Mouse (Mus musculus) monocyte, adult 2 months (primary cell): ENCODE measurements at regions not wholly inside any gene's neighbourhood (a gene's known extent, or its start where the extent isn't known, plus 50 kb on each side); places are given as distances from the start of the nearest gene placed in this dataset.

ENCODE experiments used
- DNase-seq, 2 experiments: peaks; one replicate each; pipeline ENCODE4 v3.0.0; 2022; ENCODE audit warnings: low spot score in 2 of 2, low read depth in 1 of 2

DNA sequence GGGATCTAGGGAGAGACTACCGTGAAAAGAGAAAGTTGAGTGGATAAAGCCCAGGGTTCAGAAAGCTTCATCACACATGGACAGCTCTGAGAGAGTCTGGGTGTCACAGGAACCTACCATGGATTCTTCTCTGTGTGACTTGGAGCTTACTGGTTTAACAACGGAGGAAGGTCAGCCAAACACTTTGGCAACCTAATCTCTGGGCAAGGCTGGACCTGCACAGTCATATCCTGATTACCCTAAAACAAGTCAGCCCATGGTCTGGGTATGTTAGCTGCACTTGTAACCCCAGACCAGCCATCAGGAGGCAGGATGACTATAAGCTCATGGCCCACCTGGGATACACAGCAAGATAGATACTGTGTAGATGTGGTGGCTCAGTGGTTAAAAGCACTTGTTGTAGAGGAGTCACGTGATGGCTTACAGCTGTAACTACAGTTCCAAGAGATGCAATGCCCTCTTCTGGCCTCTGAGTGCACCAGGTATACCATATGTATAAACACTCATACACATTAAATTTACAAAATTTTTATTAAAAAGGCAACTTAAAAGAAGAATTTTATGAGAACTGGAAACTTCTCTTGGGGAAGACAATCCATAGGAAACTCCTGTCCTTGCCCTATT lies 85.0 kb upstream of the Serbp1 start:
- DNase-seq = no peak

DNA sequence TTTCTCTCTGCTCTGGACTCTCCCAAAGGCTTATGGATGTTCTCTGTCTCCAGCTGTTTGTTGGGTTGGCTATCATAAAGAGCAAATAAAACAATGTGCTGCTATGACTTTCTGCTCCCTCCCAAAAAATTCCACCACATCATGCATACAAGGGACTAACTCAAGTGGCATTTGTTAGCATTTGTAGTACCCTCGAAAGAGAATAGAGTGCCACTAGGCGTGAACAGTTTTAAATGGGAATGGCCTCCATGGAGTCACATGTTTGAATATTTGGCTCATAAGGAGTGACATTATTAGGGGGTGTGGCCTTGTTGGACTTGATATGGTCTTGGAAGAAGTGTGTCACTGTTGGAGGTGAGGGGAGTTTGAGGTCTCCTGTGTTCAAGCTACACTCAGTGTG lies 86.5 kb upstream of the Serbp1 start:
- no peak for DNase-seq

DNA sequence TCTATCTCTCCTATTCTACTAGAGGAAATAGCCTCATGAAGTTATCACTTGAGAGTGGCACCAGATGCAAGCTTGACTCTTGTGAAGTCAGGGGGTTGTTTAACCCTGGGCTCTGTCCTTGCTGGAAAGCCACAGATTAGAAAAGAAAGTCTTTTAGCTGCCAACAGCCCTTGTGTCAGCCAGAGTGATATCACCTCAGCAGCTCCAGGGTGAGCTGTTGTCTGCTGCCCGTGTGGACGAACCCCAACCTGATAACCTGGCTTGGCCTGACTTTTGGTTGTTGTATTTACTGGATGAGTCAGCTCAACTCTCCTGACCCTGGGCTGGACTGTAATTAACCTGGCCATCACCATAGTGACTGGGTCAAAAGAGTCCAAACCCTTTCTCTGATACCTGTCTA lies 88.6 kb upstream of the Serbp1 start:
- DNase-seq = no peak

DNA sequence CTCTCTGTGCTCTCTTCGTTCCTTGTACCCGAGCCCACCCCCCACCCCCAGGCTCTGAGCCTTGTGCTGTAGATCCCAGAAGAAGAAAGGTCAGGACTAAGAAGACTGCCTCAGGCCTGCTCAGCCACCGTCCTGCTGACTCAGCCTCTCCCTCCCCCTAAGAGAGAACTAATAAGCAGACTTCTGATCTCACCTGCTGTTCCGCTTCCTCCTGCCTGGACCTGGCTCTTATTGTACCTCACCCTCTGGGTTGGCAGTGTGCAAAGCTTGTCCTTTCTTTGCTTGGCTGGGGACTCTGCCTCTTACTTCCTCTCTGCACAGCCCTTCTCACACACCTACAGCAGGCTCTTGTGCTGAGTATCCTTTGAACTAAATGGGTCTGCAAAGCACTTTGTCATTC lies 91.3 kb upstream of the Serbp1 start:
- DNase-seq = no peak

DNA sequence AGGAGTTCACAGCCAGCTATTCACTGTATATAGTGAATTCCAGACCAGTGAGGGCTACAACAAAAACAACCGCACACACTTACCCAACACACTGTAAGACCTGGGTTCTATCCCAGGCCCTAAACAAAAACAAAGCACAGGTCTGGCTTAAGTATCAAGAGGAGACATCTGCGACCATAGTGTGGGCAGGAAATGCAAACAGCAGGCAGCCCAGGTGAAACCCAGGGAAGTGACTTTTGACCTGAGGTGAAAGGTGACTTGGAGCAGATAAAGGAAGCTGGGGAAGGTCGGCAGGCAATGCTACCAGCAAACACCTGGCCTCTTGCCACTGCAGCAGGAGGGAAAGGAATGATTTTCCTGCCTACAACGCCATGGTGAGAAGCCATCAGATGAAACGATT lies 92.0 kb upstream of the Serbp1 start:
- no peak for DNase-seq

DNA sequence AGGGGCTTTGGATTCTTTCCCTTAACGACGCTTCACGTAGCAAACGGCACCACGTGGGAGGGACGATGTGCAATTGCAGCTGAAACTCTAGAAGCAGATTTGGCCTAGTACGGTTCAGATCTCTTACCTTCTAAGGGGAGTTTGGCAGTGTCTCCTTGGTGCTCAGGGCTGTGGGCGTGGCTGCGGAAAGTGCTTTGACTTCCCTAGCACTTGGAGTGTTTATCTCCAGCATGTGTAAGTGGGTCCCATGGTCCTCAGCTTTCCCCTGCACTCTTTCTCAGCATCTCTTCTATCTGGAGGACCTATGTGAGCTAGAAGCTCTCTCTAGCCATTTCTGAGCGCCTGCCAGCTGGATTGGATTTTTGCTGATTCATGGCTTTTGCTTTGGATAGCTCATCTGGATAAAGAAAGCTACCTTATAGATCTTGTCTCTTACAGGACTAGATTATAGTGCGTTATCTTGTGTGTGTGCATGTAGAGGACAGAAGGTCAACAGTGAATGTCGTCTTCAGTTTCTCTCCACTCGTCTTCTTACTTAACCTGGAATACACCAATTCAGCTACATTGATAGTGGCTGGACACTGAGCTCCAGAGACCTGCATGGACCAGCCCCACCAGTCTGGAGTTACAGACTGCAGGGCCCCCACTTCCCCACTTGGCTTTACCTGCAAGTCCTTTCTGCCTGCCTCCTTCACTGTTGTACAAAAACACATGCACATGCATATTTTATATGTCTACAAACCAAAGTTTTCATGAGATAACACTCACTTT lies 92.8 kb upstream of the Serbp1 start:
- DNase-seq = no peak

DNA sequence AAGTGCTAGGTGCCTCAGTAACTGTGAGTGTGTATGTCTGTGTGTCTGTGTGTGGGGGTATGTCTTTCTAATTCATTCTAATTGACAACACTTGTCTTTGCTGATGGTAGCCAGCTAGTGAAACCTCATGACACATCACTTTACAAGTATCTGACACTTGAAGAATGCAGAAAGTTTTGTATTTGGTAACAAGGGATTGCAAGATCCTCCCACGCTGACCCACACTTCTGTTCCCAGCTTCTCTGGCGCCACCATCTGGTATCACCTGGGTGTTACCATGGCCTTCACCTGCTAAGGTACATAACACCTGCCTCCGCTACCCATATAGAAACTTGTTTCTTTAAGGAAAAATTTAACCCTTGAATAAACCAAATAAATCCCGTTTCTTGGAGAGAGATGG lies 95.8 kb upstream of the Serbp1 start:
- no peak for DNase-seq

DNA sequence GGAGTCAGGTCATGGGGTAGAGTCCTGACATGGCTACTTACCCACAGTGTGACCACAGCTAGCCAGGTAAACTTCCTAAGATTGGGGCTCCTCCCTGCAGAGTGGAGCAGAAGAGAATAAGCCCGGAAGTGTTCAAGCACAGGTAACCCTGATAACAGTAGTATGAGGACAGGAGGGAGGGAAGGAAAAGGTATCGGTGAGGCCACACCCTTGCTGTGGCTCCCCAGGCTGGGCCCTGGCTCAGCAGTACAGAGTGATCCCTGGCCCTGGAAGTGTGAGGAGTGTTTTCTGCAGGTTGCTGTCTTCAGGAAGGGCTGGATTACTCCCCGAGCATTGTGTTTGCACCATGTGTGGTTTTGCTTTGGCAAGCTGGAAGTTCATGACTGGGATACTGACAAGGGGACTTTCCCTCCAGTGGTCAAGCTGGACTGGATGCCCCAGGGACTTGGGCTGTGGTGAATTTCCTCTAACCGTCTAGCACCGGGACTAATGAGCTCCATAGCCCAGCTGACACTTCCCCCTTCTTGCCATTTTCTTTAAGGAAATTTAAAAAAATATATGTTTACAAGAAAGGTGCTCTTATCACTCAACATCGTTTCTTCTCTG lies 97.2 kb upstream of the Serbp1 start:
- DNase-seq = no peak

DNA sequence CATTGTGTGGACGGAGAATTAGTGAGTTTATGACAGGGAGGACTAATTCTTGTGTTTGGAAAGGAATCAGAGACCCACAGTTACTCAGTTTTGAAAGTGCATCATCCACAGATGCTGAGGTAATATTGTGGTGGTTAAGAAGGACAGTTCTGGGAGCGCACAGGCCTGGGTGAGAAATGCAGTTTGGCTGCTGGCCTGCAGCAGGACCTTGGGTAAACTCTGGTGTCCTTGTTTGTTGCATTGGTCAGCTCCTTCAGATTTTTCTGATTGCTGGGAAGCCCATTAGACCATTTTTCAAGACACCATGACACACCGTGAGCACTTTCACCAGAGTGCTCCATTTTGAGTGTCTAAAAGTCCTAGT lies 99.0 kb upstream of the Serbp1 start:
- DNase-seq = no peak

DNA sequence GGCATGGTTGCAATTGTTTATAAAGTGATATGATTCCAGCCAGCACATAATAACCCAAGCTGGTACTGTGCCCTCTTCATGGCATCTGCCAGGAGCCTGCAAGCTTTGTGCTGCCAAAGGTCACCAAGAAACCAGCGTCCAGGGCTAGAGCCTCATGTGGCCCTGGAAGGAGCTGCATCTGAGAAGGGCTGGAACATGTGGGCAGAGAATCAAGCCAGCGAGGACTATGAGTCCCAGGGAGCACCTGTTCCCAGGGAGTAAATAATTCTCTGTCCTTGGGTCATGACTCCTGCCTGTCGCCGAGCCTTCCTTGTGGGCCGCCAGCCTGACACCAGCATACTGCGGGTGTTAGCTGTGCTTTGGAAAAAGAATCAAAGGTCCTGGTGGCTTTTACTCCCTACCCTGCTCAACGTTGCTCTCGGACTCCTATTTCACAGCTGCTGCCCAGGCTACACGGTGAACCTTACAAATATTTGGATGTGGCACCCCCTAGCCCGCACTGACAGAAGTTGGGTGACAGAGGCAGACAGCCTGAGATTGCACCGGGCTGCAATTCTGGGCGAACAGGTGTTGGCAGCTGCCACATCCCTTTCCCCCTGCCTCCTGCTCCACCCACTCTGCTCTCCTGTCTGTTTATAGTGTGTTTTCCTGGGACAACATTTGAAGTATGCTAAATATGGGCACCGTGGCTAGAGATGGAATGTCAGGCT lies 99.5 kb upstream of the Serbp1 start:
- no peak for DNase-seq

DNA sequence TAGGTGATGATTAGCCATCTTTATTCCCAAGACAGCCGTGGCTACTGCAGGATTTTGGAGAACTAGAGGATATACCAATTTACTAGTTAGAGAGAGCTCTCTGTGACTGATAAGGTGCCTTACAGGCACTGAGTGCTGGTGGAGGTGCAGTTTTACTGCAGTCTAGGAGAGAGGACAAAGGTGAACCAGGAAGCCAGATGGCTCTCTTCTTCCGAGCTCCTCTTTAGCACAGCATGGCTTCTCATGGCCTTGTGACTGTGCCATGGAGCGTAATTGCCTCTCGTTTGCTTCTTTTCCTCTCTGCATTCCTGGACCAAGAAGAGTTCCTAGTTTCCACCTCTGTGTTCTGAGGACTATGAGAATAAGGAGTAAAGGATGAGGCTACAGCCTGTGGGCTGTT lies 100.2 kb upstream of the Gadd45a start:
- no peak for DNase-seq

DNA sequence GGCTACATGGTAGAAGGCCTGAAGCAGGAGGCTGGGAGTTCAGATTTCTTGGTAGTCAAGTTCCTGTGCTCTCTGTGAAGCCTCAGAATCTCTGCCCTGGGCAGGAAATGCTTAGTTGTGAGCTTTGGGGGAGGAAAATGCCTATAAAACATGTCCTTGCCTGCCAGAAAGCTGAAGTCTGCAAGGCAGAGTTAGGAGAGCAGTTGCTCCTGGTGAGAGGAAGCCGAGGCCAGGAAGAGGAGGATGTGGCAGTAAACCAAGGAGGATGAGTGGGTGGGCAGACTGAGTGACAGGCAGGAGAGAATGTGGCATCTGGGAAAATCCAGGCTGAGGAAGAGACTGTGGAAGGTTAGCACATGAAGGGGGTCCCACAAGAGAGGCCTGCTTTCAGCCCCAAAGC lies 97.7 kb upstream of the Gadd45a start:
- no peak for DNase-seq

DNA sequence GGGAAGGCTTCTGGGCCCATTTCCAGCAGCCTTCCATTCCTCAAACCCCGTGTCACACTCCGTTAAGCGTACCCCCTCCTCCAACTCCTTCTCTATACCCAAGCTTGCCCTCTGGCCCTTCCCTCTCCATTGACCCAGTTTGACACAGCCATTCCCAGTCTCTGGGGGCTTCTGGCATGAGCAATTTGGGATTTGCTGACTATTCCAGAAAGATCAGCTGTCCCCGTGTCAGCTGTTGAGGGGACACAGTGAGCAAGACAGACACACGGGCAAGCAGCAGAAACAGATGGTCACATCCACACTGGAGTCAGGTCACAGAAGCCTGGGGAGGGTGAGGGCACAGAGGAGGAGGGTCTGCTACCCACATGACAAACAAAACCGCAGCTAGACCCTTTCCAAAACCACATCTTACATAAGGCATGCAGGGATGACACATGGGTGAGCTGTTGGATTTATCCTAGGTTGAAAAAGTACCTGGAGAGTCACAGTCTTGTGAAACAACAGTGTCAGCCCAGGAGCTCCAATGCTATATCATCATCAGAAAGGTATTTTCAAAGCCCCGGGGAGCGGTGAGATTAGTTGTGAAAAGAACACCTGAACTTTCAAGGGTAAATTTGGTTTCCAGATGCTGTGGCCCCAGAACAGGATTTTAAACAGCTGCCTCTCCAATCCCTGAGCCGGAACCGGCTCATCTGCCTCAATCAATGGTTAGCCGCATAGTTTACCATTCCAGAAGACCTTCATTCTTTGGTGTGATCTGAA lies 93.5 kb upstream of the Gadd45a start:
- DNase-seq = no peak

DNA sequence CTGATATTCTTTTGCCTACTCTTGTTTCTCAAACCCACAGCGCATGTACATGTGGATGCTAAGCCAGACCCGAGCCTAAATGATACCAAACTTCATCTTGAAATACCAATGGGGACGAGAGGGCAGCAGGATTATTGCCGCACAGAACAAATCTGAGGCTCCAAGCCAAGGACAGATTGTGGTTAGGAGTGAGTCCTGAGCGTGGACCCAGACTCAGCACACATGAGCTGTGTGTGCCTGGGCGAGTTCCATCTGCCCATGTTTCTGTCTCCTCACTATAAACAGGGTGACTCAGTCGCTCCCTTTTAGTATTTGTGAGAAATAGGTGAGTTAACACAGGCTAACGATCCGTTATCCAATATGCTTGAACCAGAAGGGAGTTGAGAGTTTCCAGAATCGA lies 92.4 kb upstream of the Gadd45a start:
- DNase-seq = no peak

DNA sequence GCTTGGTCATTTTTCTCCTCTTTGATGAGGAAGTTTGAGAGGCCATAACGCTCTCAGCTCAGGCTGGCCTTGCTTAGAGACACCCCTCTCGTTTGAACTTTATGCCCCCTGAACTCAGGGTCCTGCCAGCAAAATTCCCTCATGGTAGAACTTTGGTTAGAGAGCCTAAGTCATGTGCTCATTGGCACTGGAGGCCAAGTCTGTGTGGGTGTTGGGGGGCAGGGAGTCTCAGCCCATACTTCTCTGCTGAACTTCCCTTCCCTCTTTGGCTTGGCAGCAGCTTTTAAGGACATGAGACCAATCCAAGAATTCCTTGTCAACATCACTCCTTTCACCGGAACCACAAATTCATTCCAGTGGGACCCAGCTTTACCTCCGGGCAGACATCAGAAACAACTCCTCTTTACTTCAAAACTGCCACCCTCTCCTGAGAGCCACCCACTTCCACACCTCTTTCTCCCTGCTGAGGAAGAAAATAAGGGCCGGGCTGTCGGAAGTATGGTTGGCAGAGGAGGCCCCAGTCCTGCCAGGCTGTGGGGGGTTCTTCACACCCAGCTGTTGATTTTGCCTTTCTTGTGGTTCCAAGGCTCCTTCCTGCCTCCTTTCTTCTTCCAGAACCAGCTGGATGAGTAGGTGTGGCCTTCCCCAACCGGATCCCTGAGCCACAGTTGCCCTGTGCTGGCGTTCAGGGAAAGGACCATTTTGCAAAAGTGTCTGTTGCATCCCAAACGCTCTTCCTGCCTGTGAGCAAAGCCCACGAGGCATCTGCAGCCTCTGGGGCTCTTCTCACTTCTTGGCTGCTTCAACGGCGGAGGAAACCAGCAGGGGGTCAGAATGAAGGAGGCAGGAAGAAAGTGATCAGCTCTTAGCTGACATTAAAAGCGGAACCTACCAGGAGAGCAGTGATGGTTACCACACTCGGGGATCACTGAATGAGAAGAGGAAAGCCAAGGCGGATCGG lies 91.5 kb upstream of the Gadd45a start:
- no peak for DNase-seq

DNA sequence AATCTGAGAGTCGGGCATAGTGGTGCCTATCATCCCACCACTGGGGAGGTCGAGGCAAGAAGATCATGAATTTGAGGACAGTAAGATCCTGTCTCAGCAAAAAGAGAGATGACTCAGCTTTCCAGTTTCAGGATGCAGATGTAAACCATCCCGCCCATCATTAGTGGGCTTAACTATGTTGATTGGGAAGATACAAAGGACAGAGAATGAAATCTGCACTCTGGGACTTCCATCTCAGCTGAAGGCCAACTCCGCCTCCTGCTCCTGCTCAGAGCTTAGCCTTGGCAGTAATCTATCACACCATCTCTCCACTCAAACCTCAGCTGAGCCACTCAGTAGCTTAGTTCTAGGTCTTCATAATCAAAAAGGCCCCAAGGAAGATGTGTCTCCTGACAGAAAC lies 90.5 kb upstream of the Gadd45a start:
- no peak for DNase-seq

DNA sequence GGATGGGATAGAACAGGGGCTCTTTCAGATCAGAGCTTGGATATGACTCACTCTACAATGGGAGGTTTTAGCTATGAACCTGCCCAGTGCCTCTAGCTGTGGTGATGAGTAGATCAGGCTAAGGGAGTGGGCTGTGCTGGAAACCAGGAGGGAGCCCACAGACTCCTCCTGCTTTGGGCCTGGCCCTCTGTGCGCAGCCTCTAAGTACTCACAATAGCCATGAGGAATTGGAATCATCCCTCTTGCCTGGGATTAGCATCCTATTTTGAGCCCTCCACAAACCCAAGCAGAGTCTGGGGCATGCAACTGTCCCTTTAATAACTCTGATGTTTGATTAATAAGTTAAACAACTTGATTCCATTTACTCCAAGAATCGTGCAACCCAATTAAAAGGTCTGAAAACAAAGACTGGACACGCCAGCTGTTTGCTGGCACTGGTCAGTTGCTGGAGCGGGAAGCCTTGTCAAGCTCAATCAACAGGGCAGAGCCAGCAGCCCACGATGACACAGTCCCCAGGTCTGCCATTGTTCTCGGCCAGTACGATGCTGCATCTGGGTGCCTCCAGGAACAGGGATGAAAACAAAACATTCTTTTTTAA lies 88.6 kb upstream of the Gadd45a start:
- no peak for DNase-seq

DNA sequence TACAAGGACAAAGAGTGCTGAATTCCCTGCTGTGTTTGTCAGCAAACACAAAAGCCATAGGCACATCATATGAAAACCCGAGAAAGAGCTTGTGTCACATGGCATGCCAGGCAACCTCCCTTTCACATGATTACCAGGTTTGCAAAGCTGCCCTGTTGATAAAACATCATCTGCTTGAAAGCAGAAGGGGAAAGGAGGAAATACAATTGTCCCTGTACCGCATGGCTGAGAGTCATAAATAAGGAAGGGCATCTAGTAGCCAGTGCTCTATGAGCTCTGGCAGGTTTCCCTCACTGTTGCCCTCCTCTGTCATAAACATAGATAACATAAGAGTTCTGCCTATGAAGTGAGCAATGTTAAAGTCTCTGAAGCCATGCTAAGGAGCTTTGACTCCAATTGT lies 86.8 kb upstream of the Gadd45a start:
- no peak for DNase-seq

DNA sequence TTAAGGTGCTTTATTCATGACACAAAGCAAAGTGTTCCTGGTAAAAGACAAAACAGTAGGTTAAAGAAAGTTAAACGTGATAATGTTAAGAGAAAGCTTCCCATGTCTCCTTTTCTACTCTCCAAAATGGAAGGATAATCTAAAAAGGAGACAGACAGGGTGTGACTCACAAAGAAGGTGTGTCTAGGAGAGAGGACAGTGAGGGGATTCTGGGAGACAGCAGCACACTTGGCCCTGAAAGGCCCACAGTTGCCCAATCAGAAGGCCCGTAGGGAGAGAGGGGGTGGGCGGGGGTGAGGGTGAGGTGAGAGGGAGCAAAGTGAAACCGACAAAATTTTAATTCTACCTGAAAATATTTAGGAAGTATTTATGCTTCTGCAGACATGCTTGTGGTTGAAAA lies 85.8 kb upstream of the Gadd45a start:
- DNase-seq = no peak

DNA sequence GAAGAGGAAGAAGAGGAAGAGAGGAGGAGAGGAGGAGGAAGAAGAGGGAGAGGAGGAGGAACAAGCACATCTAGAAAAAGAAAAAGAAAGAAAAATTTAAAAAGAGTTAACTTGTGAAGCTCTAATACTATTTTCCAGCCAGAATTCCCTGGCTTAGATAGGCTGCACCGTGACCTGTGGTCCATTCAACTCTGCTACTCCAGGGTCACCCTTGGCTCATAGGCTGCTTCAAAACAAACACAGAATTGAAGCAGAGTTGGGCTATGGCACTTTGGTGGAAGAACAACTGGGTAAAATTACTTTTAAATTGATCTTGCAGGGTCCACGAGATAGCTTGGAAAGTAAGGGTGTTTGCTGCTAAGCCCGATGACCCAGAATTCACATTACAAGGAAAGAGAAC lies 79.0 kb upstream of the Gadd45a start:
- DNase-seq = no peak
